Mouse (Mus musculus): Measurements from ENCODE around the gene Ddx10. TPM values are rescaled to one million over a fixed set of nuclear protein-coding genes. Genes with fewer than 3 reads are reported as not detected.

Ddx10 gene
- polyA plus RNA-seq, 1 experiment: 97.4 TPM

DNA sequence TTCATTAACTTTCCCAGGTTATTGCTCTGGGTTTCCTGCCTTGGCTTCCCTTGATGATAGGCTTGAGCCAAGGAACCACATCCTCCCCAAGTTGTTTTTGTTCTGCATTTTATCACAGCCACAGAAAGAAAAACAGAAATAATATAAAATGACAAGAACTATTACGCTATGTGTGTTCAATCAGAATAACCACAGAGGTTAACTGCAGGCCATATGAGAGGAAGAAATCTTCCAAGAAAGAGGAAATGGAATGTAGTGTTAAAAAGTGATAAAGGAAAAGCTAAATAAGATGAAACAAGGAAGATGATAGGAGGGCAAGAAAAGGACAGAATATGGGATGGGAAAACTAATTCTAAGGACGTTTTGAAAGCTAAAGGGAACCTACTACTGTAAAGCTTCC is 117.4 kb downstream of the Ddx10 start:
- no peak overlapping the region for H3K4me3 ChIP-seq (ENCODE audit: insufficient read depth, low read depth, low read length)
- no peak for TF ChIP-seq POLR2A (IDR thresholded peaks at IDR 0.05; ENCODE audit: insufficient read depth, low read depth, low read length)
- no peak for TF ChIP-seq CTCF (IDR thresholded peaks at IDR 0.05; ENCODE audit: insufficient read depth, low read depth, low read length)
- H3K4me1 ChIP-seq (ENCODE audit: control insufficient read depth, insufficient read depth, low read length): no peaks in the 10 kb centered on the region
- no peak overlapping the region for H3K27ac ChIP-seq (ENCODE audit: insufficient read depth, low read depth, low read length)
- WGBS: 90% methylated on average over 2 of the region's 2 CpGs

DNA sequence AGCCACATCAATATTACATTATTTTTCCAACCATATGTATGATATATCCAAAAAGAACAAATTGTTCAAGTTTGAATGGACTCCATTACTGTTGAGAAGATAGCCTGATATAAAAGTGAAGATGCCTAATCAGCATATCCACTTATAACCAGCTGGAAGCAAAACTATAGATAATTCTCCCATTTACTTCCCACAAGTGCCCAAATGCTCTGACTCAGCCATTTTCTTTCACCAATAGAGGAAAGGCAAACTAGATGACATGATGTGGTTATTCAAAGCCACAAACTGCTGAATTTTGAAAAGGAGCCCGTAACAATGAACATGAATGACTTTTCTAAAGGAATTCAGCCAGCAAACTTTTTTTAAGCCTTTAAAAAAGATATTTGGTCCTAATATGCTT is 146.8 kb downstream of the Ddx10 start:
- 77% methylated on average over 1 of the region's 1 CpGs for WGBS
- no peaks in the 10 kb centered on the region for H3K4me1 ChIP-seq (ENCODE audit: control insufficient read depth, insufficient read depth, low read length)
- TF ChIP-seq POLR2A (IDR thresholded peaks at IDR 0.05; ENCODE audit: insufficient read depth, low read depth, low read length): no peak
- no peak for TF ChIP-seq CTCF (IDR thresholded peaks at IDR 0.05; ENCODE audit: insufficient read depth, low read depth, low read length)

DNA sequence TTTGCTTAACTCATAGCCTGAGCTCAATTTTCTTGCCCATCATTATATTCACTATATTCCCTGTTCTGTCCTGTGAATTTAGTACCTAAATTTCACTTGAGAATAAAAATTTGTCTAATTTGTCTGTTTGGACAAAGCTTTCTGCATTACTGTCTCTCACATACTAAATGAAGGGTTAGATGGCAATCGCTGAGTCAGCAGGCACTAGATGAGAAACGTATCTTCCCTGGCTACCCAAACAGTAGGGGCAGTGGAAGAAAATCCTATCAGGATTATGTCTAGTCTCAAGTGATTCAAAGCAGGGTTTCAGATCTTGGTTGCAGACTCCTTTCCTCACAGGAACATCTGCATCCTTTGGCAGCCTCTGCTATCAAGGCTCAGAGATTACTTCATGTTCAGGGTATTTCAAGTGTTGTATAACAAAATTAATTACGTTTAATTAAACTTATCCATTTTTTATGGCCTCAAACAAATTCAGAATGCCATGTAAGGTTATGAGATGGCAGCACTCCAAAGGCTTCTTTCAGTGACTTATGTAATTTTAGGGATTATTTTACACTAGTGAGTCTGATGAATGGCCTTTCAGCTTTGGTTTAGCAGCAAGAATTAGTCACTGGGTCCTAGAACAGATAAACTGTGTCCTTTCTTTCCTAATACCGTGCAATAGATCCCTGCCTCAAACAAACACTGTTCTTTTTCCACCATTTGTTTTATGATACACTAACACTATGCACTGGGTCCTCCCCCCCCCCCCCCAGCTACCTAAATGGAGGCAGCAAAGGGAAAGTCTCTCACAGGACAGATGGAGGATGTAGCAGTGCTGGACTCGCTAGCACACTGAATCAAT is 152.3 kb downstream of the Ddx10 start:
- TF ChIP-seq POLR2A (IDR thresholded peaks at IDR 0.05; ENCODE audit: insufficient read depth, low read depth, low read length) (no peak), CTCF (IDR thresholded peaks at IDR 0.05; ENCODE audit: insufficient read depth, low read depth, low read length) (no peak)
- 70% methylated on average over 5 of the region's 5 CpGs for WGBS
- H3K4me1 ChIP-seq (ENCODE audit: control insufficient read depth, insufficient read depth, low read length): no peaks in the 10 kb centered on the region
- H3K4me3 ChIP-seq (ENCODE audit: insufficient read depth, low read depth, low read length): no peak overlapping the region
- no peak overlapping the region for H3K27ac ChIP-seq (ENCODE audit: insufficient read depth, low read depth, low read length)

More for the DNA sequence above, 146.8 kb downstream of the Ddx10 start:
- no peak overlapping the region for H3K4me3 ChIP-seq (ENCODE audit: insufficient read depth, low read depth, low read length)
- H3K27ac ChIP-seq (ENCODE audit: insufficient read depth, low read depth, low read length): no peak overlapping the region

GRCm38 (mm10) chr9:53094536-53094935 is 153.3 kb downstream of the Ddx10 start:
- no peaks in the 10 kb centered on the region for H3K4me1 ChIP-seq (ENCODE audit: control insufficient read depth, insufficient read depth, low read length)
- H3K4me3 ChIP-seq (ENCODE audit: insufficient read depth, low read depth, low read length): no peak overlapping the region
- H3K27ac ChIP-seq (ENCODE audit: insufficient read depth, low read depth, low read length): no peak overlapping the region
- WGBS: 68% methylated on average over 7 of the region's 7 CpGs
- TF ChIP-seq CTCF (IDR thresholded peaks at IDR 0.05; ENCODE audit: insufficient read depth, low read depth, low read length) (no peak), POLR2A (IDR thresholded peaks at IDR 0.05; ENCODE audit: insufficient read depth, low read depth, low read length) (no peak)

GRCm38 (mm10) chr9:53077626-53078025 is 170.2 kb downstream of the Ddx10 start:
- 75% methylated on average over 3 of the region's 3 CpGs for WGBS
- TF ChIP-seq CTCF (IDR thresholded peaks at IDR 0.05; ENCODE audit: insufficient read depth, low read depth, low read length) (no peak), POLR2A (IDR thresholded peaks at IDR 0.05; ENCODE audit: insufficient read depth, low read depth, low read length) (no peak)
- Histone ChIP-seq H3K27ac (ENCODE audit: insufficient read depth, low read depth, low read length) (no peak overlapping the region), H3K4me1 (ENCODE audit: control insufficient read depth, insufficient read depth, low read length) (peaks cover 4% of the 10 kb centered on the region; the same call in 1 of the 2 replicates), H3K4me3 (ENCODE audit: insufficient read depth, low read depth, low read length) (no peak overlapping the region)

DNA sequence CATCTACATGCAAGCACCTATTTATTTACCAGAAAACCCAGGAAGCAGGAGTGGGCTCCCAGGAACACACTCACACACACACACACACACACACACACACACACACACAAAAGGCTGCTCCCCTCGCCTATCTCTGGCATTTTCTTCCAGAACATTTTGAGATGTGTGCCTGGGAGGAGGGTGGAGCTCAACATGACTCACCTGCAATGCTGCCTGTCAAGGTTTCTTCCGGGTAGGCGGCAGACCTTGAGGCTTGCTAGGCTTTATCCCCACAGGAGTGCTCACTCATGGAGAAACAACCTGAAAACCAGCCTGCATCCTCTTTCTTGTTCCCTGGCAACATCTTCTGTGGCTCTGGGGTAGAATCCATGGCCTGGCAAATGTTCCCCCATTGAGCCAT is 171.9 kb downstream of the Ddx10 start:
- 67% methylated on average over 3 of the region's 3 CpGs for WGBS

DNA sequence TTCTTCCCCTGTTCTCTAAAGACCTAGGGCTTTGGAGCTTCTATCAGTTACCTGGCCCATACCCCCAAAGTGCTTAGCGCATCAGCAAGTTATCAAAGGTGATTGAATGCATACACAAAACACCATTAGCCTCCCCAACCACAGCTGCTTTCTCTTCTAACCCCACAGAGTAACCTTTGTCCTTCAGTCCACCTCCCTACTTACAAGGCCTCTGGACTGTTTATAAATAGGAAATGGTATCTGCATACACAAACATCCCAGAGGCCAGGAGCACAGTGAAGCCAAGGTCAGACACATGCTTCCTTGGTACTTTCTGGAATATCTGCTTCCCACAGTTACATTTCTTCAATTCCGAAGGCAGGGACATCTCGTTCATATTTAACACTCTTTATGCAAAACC is 173.4 kb downstream of the Ddx10 start:
- Histone ChIP-seq H3K27ac (ENCODE audit: insufficient read depth, low read depth, low read length) (no peak overlapping the region), H3K4me3 (ENCODE audit: insufficient read depth, low read depth, low read length) (no peak overlapping the region), H3K4me1 (ENCODE audit: control insufficient read depth, insufficient read depth, low read length) (peaks cover 4% of the 10 kb centered on the region; the same call in 1 of the 2 replicates)
- WGBS: 92% methylated on average over 3 of the region's 3 CpGs
- TF ChIP-seq CTCF (IDR thresholded peaks at IDR 0.05; ENCODE audit: insufficient read depth, low read depth, low read length): no peak
- no peak for TF ChIP-seq POLR2A (IDR thresholded peaks at IDR 0.05; ENCODE audit: insufficient read depth, low read depth, low read length)

More for the DNA sequence above, 171.9 kb downstream of the Ddx10 start:
- no peak overlapping the region for H3K4me3 ChIP-seq (ENCODE audit: insufficient read depth, low read depth, low read length)
- no peak overlapping the region for H3K27ac ChIP-seq (ENCODE audit: insufficient read depth, low read depth, low read length)
- TF ChIP-seq CTCF (IDR thresholded peaks at IDR 0.05; ENCODE audit: insufficient read depth, low read depth, low read length): no peak
- TF ChIP-seq POLR2A (IDR thresholded peaks at IDR 0.05; ENCODE audit: insufficient read depth, low read depth, low read length): no peak
- H3K4me1 ChIP-seq (ENCODE audit: control insufficient read depth, insufficient read depth, low read length): peaks cover 4% of the 10 kb centered on the region; the same call in 1 of the 2 replicates

DNA sequence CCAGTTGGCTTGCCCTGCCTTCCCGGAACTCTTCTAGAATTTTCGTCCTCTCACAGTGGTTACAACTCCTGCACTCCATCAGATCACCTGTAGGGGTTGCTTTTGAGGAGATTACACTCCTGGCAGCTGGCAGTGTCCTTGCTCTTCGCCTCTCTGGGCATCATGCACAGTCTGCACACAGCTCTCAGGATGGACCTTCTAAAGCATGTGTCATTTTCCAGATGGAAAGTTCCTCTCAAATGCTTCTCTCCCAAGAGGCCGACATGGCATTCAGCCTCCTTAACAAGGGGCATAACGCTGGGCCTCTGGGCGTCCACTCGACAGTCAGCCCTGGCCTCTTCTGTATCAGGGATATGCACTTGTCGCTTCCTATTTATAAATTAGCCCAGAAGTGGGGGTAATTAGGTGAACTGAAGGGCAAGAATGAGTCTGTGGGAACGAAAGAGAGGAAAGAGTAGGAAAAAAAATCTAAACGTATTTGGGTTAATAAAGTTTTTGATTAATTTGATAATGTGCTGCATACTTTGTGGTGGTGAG is 174.2 kb downstream of the Ddx10 start:
- Histone ChIP-seq H3K4me1 (ENCODE audit: control insufficient read depth, insufficient read depth, low read length) (peaks cover 4% of the 10 kb centered on the region; the same call in 1 of the 2 replicates), H3K4me3 (ENCODE audit: insufficient read depth, low read depth, low read length) (no peak overlapping the region), H3K27ac (ENCODE audit: insufficient read depth, low read depth, low read length) (no peak overlapping the region)
- 91% methylated on average over 10 of the region's 10 CpGs for WGBS
- no peak for TF ChIP-seq CTCF (IDR thresholded peaks at IDR 0.05; ENCODE audit: insufficient read depth, low read depth, low read length)
- TF ChIP-seq POLR2A (IDR thresholded peaks at IDR 0.05; ENCODE audit: insufficient read depth, low read depth, low read length): no peak

DNA sequence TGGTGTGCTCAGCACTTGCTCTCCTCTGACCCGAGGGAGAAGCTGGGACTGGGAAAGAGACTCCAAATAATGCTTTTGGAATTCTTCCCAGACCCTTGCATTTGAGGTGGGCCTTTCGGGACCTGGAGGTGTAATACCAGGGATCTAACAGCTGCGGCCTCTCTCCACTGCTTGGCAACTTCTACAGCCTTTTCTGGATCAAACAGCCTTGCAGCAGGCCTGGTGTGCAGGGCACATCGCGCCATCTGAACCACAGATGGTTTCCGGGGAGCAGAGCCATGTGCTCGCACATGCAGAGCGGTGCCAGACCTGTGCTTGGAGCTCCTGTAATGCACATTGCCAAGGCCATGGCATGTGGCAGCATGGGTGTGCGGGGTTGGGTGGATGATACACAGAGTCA is 175.8 kb downstream of the Ddx10 start:
- no peak for TF ChIP-seq CTCF (IDR thresholded peaks at IDR 0.05; ENCODE audit: insufficient read depth, low read depth, low read length)
- TF ChIP-seq POLR2A (IDR thresholded peaks at IDR 0.05; ENCODE audit: insufficient read depth, low read depth, low read length): no peak
- Histone ChIP-seq H3K27ac (ENCODE audit: insufficient read depth, low read depth, low read length) (no peak overlapping the region), H3K4me3 (ENCODE audit: insufficient read depth, low read depth, low read length) (no peak overlapping the region), H3K4me1 (ENCODE audit: control insufficient read depth, insufficient read depth, low read length) (peaks cover 4% of the 10 kb centered on the region; the same call in 1 of the 2 replicates)
- 86% methylated on average over 9 of the region's 9 CpGs for WGBS
